Mouse (Mus musculus): ENCODE results near the gene Adam33. TPM values are rescaled to one million over a fixed set of nuclear protein-coding genes. Genes with fewer than 3 reads are reported as not detected.
A peak's percentile ranks its signal among the peaks of the same experiment; 100 is the strongest.

Adam33 gene
- polyA plus RNA-seq, 1 experiment, result 3.6 TPM

- H3K27ac ChIP-seq (ENCODE audit: insufficient read depth, low read length), result no peak overlapping the region
- H3K27me3 ChIP-seq (ENCODE audit: control insufficient read depth, insufficient read depth, low read length), result no peaks in the 10 kb centered on the region; the same call in 1 of the 2 replicates
- DNase-seq, result peak in 1 of 2 experiments; percentile 7
- H3K4me1 ChIP-seq (ENCODE audit: control insufficient read depth, insufficient read depth, low read length), result peaks cover 9% of the 10 kb centered on the region; the same call in 1 of the 2 replicates
- TF ChIP-seq CTCF (IDR thresholded peaks at IDR 0.05; ENCODE audit: borderline replicate concordance, insufficient read depth, low read depth, low read length) (peak; percentile 52; the same call in 1 of the 2 replicates), POLR2A (IDR thresholded peaks at IDR 0.05; ENCODE audit: borderline replicate concordance, insufficient read depth, low read length) (no peak)
- WGBS, result 1% methylated on average over 10 of the region's 10 CpGs
- no peak overlapping the region for H3K4me3 ChIP-seq (replicated peaks; ENCODE audit: insufficient read depth, low read depth, low read length)
Measured at GRCm38 (mm10) chr2:131055631-131056030, 8.0 kb downstream of the Adam33 start.

GRCm38 (mm10) chr2:131054646-131055264, 8.9 kb downstream of the Adam33 start:
- Histone ChIP-seq H3K4me1 (ENCODE audit: control insufficient read depth, insufficient read depth, low read length) (peaks cover 9% of the 10 kb centered on the region; the same call in 1 of the 2 replicates), H3K4me3 (replicated peaks; ENCODE audit: insufficient read depth, low read depth, low read length) (no peak overlapping the region), H3K27me3 (ENCODE audit: control insufficient read depth, insufficient read depth, low read length) (no peaks in the 10 kb centered on the region; the same call in 1 of the 2 replicates), H3K27ac (ENCODE audit: insufficient read depth, low read length) (no peak overlapping the region)
- 9% methylated on average over 21 of the region's 21 CpGs for WGBS
- TF ChIP-seq POLR2A (IDR thresholded peaks at IDR 0.05; ENCODE audit: borderline replicate concordance, insufficient read depth, low read length) (no peak), CTCF (IDR thresholded peaks at IDR 0.05; ENCODE audit: borderline replicate concordance, insufficient read depth, low read depth, low read length) (no peak)
- no peak for DNase-seq

GRCm38 (mm10) chr2:131053851-131054645, 9.6 kb downstream of the Adam33 start:
- no peak overlapping the region for H3K4me3 ChIP-seq (replicated peaks; ENCODE audit: insufficient read depth, low read depth, low read length)
- WGBS, result 3% methylated on average over 45 of the region's 45 CpGs
- no peak overlapping the region for H3K27ac ChIP-seq (ENCODE audit: insufficient read depth, low read length)
- no peaks in the 10 kb centered on the region; the same call in 1 of the 2 replicates for H3K27me3 ChIP-seq (ENCODE audit: control insufficient read depth, insufficient read depth, low read length)
- peaks cover 9% of the 10 kb centered on the region; the same call in 1 of the 2 replicates for H3K4me1 ChIP-seq (ENCODE audit: control insufficient read depth, insufficient read depth, low read length)
- TF ChIP-seq POLR2A (IDR thresholded peaks at IDR 0.05; ENCODE audit: borderline replicate concordance, insufficient read depth, low read length) (no peak), CTCF (IDR thresholded peaks at IDR 0.05; ENCODE audit: borderline replicate concordance, insufficient read depth, low read depth, low read length) (no peak)
- DNase-seq, result no peak

- peaks cover 9% of the 10 kb centered on the region; the same call in 1 of the 2 replicates for H3K4me1 ChIP-seq (ENCODE audit: control insufficient read depth, insufficient read depth, low read length)
- no peak for TF ChIP-seq POLR2A (IDR thresholded peaks at IDR 0.05; ENCODE audit: borderline replicate concordance, insufficient read depth, low read length)
- no peak for TF ChIP-seq CTCF (IDR thresholded peaks at IDR 0.05; ENCODE audit: borderline replicate concordance, insufficient read depth, low read depth, low read length)
Measured at GRCm38 (mm10) chr2:131052862-131053418, 10.7 kb downstream of the Adam33 start.

GRCm38 (mm10) chr2:131052043-131052442, 11.6 kb downstream of the Adam33 start:
- Histone ChIP-seq H3K4me3 (replicated peaks; ENCODE audit: insufficient read depth, low read depth, low read length) (no peak overlapping the region), H3K27me3 (ENCODE audit: control insufficient read depth, insufficient read depth, low read length) (no peaks in the 10 kb centered on the region; the same call in 1 of the 2 replicates), H3K4me1 (ENCODE audit: control insufficient read depth, insufficient read depth, low read length) (peaks cover 9% of the 10 kb centered on the region; the same call in 1 of the 2 replicates), H3K27ac (ENCODE audit: insufficient read depth, low read length) (no peak overlapping the region)
- 61% methylated on average over 5 of the region's 5 CpGs for WGBS
- TF ChIP-seq CTCF (IDR thresholded peaks at IDR 0.05; ENCODE audit: borderline replicate concordance, insufficient read depth, low read depth, low read length), result no peak
- TF ChIP-seq POLR2A (IDR thresholded peaks at IDR 0.05; ENCODE audit: borderline replicate concordance, insufficient read depth, low read length), result no peak
- DNase-seq, result no peak

More at GRCm38 (mm10) chr2:131052862-131053418, 10.7 kb downstream of the Adam33 start:
- H3K4me3 ChIP-seq (replicated peaks; ENCODE audit: insufficient read depth, low read depth, low read length), result no peak overlapping the region
- no peak for DNase-seq
- H3K27me3 ChIP-seq (ENCODE audit: control insufficient read depth, insufficient read depth, low read length), result no peaks in the 10 kb centered on the region; the same call in 1 of the 2 replicates
- no peak overlapping the region for H3K27ac ChIP-seq (ENCODE audit: insufficient read depth, low read length)
- WGBS, result 30% methylated on average over 6 of the region's 6 CpGs

GRCm38 (mm10) chr2:131046025-131046424, 17.6 kb downstream of the Adam33 start:
- H3K27ac ChIP-seq (ENCODE audit: insufficient read depth, low read length), result no peak overlapping the region
- 71% methylated on average over 2 of the region's 2 CpGs for WGBS
- DNase-seq, result no peak
- H3K27me3 ChIP-seq (ENCODE audit: control insufficient read depth, insufficient read depth, low read length), result no peaks in the 10 kb centered on the region
- H3K4me1 ChIP-seq (ENCODE audit: control insufficient read depth, insufficient read depth, low read length), result no peaks in the 10 kb centered on the region
- no peak overlapping the region for H3K4me3 ChIP-seq (replicated peaks; ENCODE audit: insufficient read depth, low read depth, low read length)
- no peak for TF ChIP-seq POLR2A (IDR thresholded peaks at IDR 0.05; ENCODE audit: borderline replicate concordance, insufficient read depth, low read length)
- TF ChIP-seq CTCF (IDR thresholded peaks at IDR 0.05; ENCODE audit: borderline replicate concordance, insufficient read depth, low read depth, low read length), result no peak

GRCm38 (mm10) chr2:131044989-131045720, 18.5 kb downstream of the Adam33 start:
- Histone ChIP-seq H3K27ac (ENCODE audit: insufficient read depth, low read length) (no peak overlapping the region), H3K27me3 (ENCODE audit: control insufficient read depth, insufficient read depth, low read length) (no peaks in the 10 kb centered on the region), H3K4me3 (replicated peaks; ENCODE audit: insufficient read depth, low read depth, low read length) (no peak overlapping the region), H3K4me1 (ENCODE audit: control insufficient read depth, insufficient read depth, low read length) (no peaks in the 10 kb centered on the region)
- DNase-seq, result no peak
- 49% methylated on average over 9 of the region's 9 CpGs for WGBS
- TF ChIP-seq POLR2A (IDR thresholded peaks at IDR 0.05; ENCODE audit: borderline replicate concordance, insufficient read depth, low read length) (no peak), CTCF (IDR thresholded peaks at IDR 0.05; ENCODE audit: borderline replicate concordance, insufficient read depth, low read depth, low read length) (no peak)
